Mouse (Mus musculus) stomach, embryonic 15.5 days (tissue): ENCODE results near the gene Arhgap19. TPM values are rescaled to one million over a fixed set of nuclear protein-coding genes. Genes with fewer than 3 reads are reported as not detected.

ENCODE experiments used
- ATAC-seq: fragments of 200-750 bp; cut with Nextera tagmentation; 2 replicates; pipeline ENCODE4 v1.8.0; 2017; ENCODE audit warnings: low read depth, moderate number of reproducible peaks, moderate TSS enrichment; ENCODE audit not compliant: insufficient read depth, low FRiP score
- H3K27ac ChIP-seq: fragments of 300-500 bp; sonication (generic); 2 replicates; pipeline ENCODE4 v1.5.1; 2015; ENCODE audit warnings: mild to moderate bottlenecking, inconsistent platforms
- H3K27me3 ChIP-seq: fragments of 300-500 bp; sonication (generic); replicated peaks from 2 replicates; pipeline ENCODE4 v1.6.1; 2015; ENCODE audit warnings: inconsistent platforms
- H3K36me3 ChIP-seq: fragments of 300-500 bp; sonication (generic); 2 replicates; pipeline ENCODE4 v1.6.1; 2015; ENCODE audit warnings: inconsistent platforms
- H3K4me1 ChIP-seq: fragments of 300-500 bp; sonication (generic); 2 replicates; pipeline ENCODE4 v1.6.1; 2015; ENCODE audit warnings: inconsistent platforms
- H3K4me2 ChIP-seq: fragments of 300-500 bp; sonication (generic); 2 replicates; pipeline ENCODE4 v1.6.1; 2015; ENCODE audit warnings: mild to moderate bottlenecking, inconsistent platforms
- H3K4me3 ChIP-seq: fragments of 300-500 bp; sonication (generic); replicated peaks from 2 replicates; pipeline ENCODE4 v1.5.1; 2015; ENCODE audit warnings: inconsistent platforms
- H3K9ac ChIP-seq: fragments of 300-500 bp; sonication (generic); 2 replicates; pipeline ENCODE4 v1.6.1; 2015; ENCODE audit warnings: inconsistent platforms
- H3K9me3 ChIP-seq: fragments of 300-500 bp; sonication (generic); 2 replicates; pipeline ENCODE4 v1.6.1; 2016; ENCODE audit warnings: inconsistent platforms
- WGBS: fragments of 180-500 bp; shearing (Covaris S2); methylation state at CpG from one replicate; pipeline ENCODE4 v1.1.7; 2015; 5-methylcytosine and 5-hydroxymethylcytosine counted together
- polyA plus RNA-seq: library from polyadenylated mRNA; unstranded; fragments of >200 nt; fragmentation: Nextera tagmentation; extraction: Ambion mirVana; gene quantifications from 2 replicates; pipeline ENCODE4 v1.2.1, GENCODE M21; 2015

The Arhgap19 gene
- polyA plus RNA-seq, 1 experiment from 2014 or later, result 19.1 TPM

DNA sequence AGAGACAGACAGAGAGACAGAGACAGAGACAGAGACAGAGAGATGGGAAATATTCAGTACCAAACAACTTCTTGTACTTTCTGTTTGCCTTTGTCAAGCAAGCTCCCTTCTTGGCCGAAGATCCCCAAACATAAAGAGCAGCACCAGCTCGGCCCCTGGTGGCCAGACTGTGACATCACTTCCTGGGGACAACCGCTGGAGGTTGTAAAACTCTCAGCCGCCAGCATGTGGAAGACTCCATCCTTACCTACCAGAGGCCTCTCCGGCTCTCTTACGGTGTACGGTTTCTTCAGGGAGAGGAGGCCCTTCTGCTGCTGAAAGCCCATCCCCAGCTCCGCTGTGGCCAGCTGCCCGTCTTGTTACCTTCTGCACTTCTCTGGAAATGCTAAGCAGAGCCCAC lies 40.3 kb downstream of the Arhgap19 start:
- Histone ChIP-seq H3K4me3 (no peak overlapping the region), H3K4me2 (no peak overlapping the region), H3K27ac (no peak overlapping the region), H3K4me1 (no peaks in the 10 kb centered on the region), H3K27me3 (no peaks in the 10 kb centered on the region), H3K36me3 (no peaks in the 10 kb centered on the region), H3K9ac (no peak overlapping the region), H3K9me3 (no peaks in the 10 kb centered on the region)
- no peak for ATAC-seq
- 36% methylated on average over 9 of the region's 9 CpGs for WGBS

DNA sequence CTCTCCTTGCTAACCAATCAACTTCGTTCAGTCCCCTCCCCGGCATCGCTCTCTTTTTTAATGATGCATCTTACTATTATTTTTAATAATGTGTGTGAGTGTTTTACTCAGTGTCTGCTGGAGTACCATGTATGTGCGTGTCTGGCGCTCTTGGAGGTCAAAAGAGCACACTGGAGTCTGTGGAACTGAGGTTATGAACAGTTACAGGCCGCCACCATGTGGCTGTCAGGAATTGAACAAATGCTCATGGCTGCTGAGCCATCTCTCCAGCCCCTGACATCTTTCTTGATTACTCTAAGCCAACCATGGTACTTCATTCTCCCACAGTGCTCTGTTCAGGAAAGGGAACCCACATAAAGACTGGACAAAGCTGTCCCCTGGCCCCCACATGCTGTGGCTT lies 42.1 kb downstream of the Arhgap19 start:
- WGBS, result 77% methylated on average over 6 of the region's 6 CpGs
- ATAC-seq, result no peak

DNA sequence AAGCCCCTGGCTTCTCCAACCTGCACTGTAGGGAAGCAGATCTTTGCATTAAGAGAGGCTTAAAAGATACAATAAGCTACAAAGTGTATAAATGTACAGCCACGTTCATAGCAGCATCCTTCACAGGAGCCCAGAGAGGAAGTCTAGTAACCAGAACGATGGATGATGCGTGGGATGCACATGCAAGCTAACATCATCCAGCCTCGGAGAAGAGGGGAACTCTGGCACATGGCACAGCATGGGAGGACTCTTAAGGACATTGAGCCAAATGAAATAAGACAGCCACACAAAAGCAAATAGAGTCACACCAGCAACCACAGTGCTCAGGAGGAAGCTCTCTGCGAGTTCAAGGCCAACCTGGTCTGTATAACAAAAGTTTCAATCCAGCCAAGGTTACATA lies 42.6 kb downstream of the Arhgap19 start:
- no peaks in the 10 kb centered on the region for H3K4me1 ChIP-seq
- ATAC-seq, result no peak
- no peak overlapping the region for H3K4me2 ChIP-seq
- H3K36me3 ChIP-seq, result no peaks in the 10 kb centered on the region
- 87% methylated on average over 5 of the region's 5 CpGs for WGBS
- H3K27ac ChIP-seq, result no peak overlapping the region
- H3K27me3 ChIP-seq, result no peaks in the 10 kb centered on the region
- no peaks in the 10 kb centered on the region for H3K9me3 ChIP-seq
- H3K4me3 ChIP-seq, result no peak overlapping the region
- no peak overlapping the region for H3K9ac ChIP-seq

More for the DNA sequence above, 42.1 kb downstream of the Arhgap19 start:
- H3K36me3 ChIP-seq, result no peaks in the 10 kb centered on the region
- H3K4me2 ChIP-seq, result no peak overlapping the region
- H3K9ac ChIP-seq, result no peak overlapping the region
- no peaks in the 10 kb centered on the region for H3K27me3 ChIP-seq
- no peak overlapping the region for H3K4me3 ChIP-seq
- no peaks in the 10 kb centered on the region for H3K4me1 ChIP-seq
- no peak overlapping the region for H3K27ac ChIP-seq
- no peaks in the 10 kb centered on the region for H3K9me3 ChIP-seq

DNA sequence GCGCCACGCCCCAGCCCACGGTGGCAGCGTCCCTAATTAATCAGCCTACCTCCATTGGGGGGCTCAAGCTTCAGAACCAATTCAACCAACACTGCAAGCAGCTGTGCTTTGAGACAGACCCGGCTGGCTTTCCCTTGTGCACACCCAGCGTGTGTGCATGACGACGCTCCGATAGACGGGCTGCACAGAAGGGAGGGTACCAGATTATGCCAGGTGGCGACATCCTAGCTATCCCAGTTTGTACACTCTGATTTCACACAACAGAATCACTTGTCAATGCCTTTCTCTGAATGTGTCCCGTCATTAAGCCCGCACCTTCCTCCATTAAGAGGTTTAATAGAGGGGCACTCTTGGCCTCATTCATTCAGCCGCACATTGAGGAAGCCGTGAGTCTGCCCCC lies 47.1 kb downstream of the Arhgap19 start:
- Histone ChIP-seq H3K27me3 (no peaks in the 10 kb centered on the region), H3K9me3 (no peaks in the 10 kb centered on the region), H3K4me3 (no peak overlapping the region), H3K4me1 (no peaks in the 10 kb centered on the region), H3K9ac (no peak overlapping the region), H3K27ac (no peak overlapping the region), H3K4me2 (no peak overlapping the region), H3K36me3 (no peaks in the 10 kb centered on the region)
- no peak for ATAC-seq
- 81% methylated on average over 15 of the region's 15 CpGs for WGBS

DNA sequence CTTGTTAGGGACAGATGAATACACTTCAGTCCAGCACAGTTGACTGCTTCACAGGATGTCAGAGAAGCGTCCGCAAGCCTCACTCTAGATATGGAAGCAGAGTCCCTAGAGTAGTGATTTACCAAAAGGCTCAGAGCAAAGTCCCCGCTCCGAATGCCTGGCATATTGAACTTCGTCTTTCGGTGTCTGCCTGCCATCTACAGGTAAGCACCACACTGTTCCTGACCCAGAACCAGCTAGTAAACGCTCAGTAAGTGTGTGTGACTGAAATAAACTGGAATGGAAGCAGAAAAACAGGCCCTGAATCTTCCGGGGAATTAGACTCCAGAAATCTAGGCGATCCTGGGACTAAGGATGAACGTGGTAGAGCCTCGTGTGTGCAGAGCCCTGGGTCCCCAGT lies 49.9 kb downstream of the Arhgap19 start:
- H3K9ac ChIP-seq, result no peak overlapping the region
- H3K4me3 ChIP-seq, result no peak overlapping the region
- no peak for ATAC-seq
- no peaks in the 10 kb centered on the region for H3K9me3 ChIP-seq
- H3K4me1 ChIP-seq, result no peaks in the 10 kb centered on the region
- H3K27ac ChIP-seq, result no peak overlapping the region
- H3K4me2 ChIP-seq, result no peak overlapping the region
- 76% methylated on average over 11 of the region's 11 CpGs for WGBS
- no peaks in the 10 kb centered on the region for H3K36me3 ChIP-seq
- no peaks in the 10 kb centered on the region for H3K27me3 ChIP-seq

DNA sequence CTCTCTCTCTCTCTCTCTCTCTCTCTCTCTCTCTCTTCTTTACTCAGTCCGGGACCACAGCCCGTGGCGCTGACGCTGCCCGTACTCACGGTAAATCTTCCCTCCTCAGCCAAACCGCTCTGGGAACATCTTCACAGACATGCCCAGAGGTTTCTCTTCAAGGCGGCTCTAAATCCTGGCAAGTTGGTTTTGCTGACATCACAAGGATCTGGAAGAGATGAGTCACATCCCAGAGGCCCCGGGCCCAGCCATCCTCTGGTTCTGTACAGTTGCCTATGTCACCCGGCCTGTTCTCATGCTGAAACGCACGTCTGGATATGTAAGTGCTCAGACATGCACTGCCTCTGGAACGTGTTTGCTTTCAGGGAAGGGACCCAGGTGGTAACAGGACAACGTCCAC lies 54.4 kb downstream of the Arhgap19 start:
- no peaks in the 10 kb centered on the region for H3K9me3 ChIP-seq
- WGBS, result 87% methylated on average over 14 of the region's 14 CpGs
- no peak overlapping the region for H3K4me3 ChIP-seq
- no peak overlapping the region for H3K27ac ChIP-seq
- H3K9ac ChIP-seq, result no peak overlapping the region
- ATAC-seq, result no peak
- H3K4me1 ChIP-seq, result peaks cover 12% of the 10 kb centered on the region
- no peak overlapping the region for H3K4me2 ChIP-seq
- H3K27me3 ChIP-seq, result peaks cover 21% of the 10 kb centered on the region
- no peaks in the 10 kb centered on the region for H3K36me3 ChIP-seq

DNA sequence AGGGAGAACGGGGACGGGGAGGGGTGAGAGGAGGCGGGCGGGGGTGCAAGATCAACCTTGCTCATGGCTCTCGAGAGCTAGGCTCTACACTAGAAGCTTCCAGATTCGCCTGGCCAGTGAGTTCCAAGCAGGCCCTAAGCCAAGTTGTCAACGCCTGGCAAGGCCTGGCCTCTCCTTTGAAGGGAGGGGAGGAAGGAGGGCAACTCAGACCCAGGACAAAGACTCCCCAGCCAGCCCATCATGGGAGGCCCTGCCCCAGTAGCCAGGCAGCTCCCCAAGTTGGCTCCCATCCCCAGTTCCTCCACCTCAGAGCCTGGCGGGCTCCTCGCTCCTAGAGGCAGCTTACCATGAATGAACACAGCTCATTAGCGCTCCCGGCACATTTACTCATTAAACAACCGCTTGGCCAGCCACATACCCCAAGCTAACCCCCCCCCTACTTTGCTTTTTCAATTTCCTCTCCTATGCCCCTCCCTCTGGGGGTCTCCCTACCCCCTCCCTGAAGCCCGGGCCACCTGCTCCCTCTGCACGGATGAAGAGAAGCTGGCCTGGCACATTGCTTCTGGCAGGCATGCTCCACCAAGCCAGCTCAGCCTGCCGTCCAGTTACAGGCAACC lies 55.8 kb downstream of the Arhgap19 start:
- no peak overlapping the region for H3K4me2 ChIP-seq
- H3K9ac ChIP-seq, result no peak overlapping the region
- no peak; the same call in 1 of the 2 replicates for ATAC-seq
- 47% methylated on average over 15 of the region's 15 CpGs for WGBS
- H3K4me1 ChIP-seq, result peaks cover 12% of the 10 kb centered on the region
- H3K27me3 ChIP-seq, result peaks cover 31% of the 10 kb centered on the region
- no peaks in the 10 kb centered on the region for H3K36me3 ChIP-seq
- H3K4me3 ChIP-seq, result no peak overlapping the region
- no peaks in the 10 kb centered on the region for H3K9me3 ChIP-seq
- H3K27ac ChIP-seq, result no peak overlapping the region

DNA sequence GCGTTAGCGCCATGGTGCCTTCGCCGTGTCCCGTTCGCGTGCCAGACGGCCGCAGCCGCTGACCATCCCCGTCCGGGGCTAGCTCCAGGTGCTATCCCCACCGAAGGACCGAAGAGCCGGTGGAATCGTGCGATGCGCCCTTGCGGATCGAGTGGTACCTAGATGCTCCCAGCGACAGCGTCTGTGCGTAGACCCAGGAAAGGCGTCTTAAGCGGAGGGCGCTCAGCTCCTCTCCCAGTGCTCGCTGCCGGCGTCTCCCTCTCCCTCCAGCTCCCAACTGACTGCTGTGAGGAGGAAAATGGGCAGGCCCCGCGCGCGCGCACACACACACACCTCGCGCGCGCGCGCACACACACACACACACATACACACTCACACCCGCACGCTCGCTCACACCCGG lies 58.5 kb downstream of the Arhgap19 start, which contains the start of gene Slit1:
Slit1 (minus strand) TSS at position 270 of the 400 bp plus-strand sequence.
- Histone ChIP-seq H3K9me3 (no peaks in the 10 kb centered on the region), H3K27me3 (peaks cover 44% of the 10 kb centered on the region), H3K4me2 (peak within 1 kb of the TSS; percentile 92), H3K4me1 (peaks cover 12% of the 10 kb centered on the region), H3K9ac (no peak within 1 kb of the TSS), H3K27ac (no peak within 1 kb of the TSS), H3K36me3 (no peaks in the 10 kb centered on the region), H3K4me3 (peak within 1 kb of the TSS; percentile 41)
- WGBS, result 1% methylated on average over 43 of the region's 44 CpGs
- ATAC-seq, result peak; percentile 33; the same call in 1 of the 2 replicates

DNA sequence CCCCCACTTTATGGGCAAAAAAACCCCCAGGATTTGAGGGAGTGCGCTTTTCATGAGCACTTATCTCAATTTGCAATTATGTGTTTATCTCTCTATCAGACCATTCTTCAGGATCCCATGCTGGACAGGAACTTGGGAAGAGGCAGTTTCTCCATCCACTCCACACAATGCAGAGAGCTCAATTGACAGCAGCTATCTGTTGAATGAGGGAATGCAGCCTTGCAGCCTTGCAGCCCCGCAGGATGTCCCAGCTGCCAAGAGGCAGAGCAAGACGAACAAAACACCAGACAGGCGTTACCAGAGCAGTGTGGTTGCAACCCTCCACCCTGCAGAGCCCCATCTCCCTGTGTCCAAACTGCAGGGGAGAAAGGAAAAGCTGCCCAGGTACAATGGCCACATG lies 63.0 kb downstream of the Arhgap19 start:
- ATAC-seq, result no peak
- H3K27ac ChIP-seq, result no peak overlapping the region
- H3K9me3 ChIP-seq, result no peaks in the 10 kb centered on the region
- 22% methylated on average over 4 of the region's 4 CpGs for WGBS
- peaks cover 9% of the 10 kb centered on the region for H3K4me1 ChIP-seq
- peaks cover 47% of the 10 kb centered on the region for H3K27me3 ChIP-seq
- H3K36me3 ChIP-seq, result no peaks in the 10 kb centered on the region
- H3K4me2 ChIP-seq, result no peak overlapping the region
- no peak overlapping the region for H3K4me3 ChIP-seq
- H3K9ac ChIP-seq, result no peak overlapping the region

DNA sequence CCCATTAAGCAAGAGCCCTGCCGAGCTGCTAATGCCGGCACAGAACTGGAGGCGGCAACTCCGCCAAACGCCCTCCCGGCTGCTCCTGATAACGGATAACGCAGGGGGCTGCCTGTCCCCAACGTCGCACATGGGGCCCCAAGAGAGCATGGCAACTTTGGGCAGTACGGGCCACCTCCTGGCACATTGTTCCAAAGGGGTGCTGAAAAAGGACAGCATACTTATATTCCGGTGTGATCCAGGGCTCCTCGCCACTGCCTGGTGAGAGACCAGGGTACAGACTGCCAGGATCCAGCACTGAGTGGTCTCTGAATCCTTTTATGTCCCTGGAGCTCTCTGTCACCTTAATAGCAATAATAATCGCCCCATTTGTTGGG lies 63.4 kb downstream of the Arhgap19 start:
- Histone ChIP-seq H3K27ac (no peak overlapping the region), H3K9ac (no peak overlapping the region), H3K27me3 (peaks cover 45% of the 10 kb centered on the region), H3K36me3 (no peaks in the 10 kb centered on the region), H3K4me3 (no peak overlapping the region), H3K4me2 (peak overlapping the region; percentile 8; the same call in 1 of the 2 replicates), H3K4me1 (peaks cover 6% of the 10 kb centered on the region), H3K9me3 (no peaks in the 10 kb centered on the region)
- WGBS, result 11% methylated on average over 14 of the region's 14 CpGs
- no peak for ATAC-seq

DNA sequence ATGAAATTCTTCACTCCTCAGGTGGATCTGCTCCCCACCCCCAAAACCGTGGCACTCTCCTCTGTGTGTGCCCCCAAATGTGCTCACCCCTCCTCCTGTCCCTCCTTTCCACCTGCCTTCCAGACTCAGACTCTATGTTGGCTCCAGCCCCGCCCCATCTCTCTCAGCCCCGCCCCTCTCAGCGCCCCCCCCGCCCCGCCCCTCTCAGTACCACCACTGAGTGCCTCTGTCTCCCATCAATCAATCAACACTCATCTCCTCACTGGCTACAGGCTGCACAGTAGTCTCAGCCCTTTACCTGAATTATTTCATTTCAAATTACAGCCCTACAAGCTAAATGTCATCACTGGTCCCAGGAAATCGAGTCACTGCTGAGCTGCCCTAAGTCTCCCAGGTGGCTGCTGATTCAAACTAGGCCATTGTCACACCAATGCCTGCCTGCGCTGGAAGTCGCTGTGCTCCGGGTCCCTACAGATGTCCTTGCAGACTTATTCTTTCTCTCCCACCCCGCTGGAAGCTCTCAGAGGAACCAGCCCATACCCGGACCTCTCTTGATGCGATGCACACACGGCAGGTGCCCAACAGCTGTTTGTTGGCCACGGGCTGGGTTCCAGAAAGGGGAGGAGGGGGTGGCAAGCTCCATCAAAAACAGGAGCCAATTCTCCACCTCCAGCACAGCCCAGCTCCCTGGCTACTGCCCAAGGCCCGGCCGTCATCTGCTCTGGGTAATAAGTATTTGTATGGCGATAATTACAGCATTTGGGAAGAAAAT lies 64.0 kb downstream of the Arhgap19 start:
- Histone ChIP-seq H3K9me3 (no peaks in the 10 kb centered on the region), H3K4me2 (peak overlapping the region; percentile 8; the same call in 1 of the 2 replicates), H3K4me1 (peaks cover under 1% of the 10 kb centered on the region; the same call in 1 of the 2 replicates), H3K27me3 (peaks cover 39% of the 10 kb centered on the region), H3K36me3 (no peaks in the 10 kb centered on the region), H3K9ac (no peak overlapping the region), H3K4me3 (no peak overlapping the region), H3K27ac (no peak overlapping the region)
- peak; percentile 45; the same call in 1 of the 2 replicates for ATAC-seq
- 6% methylated on average over 17 of the region's 18 CpGs for WGBS

DNA sequence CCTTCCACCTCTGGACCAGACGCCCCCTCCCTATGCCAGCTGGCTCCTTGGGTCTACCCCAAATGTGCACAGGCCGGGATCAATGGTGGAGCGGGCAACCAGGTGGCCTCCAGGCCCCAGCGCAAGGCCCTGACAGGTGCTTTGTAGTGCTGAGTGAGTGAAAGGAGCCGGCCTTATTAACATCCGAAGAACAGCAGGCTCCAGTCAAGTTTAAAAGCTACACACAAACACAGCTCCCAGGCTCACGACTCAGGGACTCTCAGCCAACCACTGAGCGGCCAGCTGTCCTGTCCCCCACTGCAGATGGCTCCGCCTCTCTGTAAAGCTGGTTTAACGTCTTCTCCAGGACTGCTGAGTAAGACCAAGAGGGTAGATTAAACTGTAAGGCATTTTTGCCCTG lies 67.2 kb downstream of the Arhgap19 start:
- Histone ChIP-seq H3K4me2 (no peak overlapping the region), H3K9ac (no peak overlapping the region), H3K4me3 (no peak overlapping the region), H3K27me3 (peaks cover 22% of the 10 kb centered on the region), H3K36me3 (no peaks in the 10 kb centered on the region), H3K9me3 (no peaks in the 10 kb centered on the region), H3K4me1 (no peaks in the 10 kb centered on the region; the same call in 1 of the 2 replicates), H3K27ac (no peak overlapping the region)
- 12% methylated on average over 10 of the region's 10 CpGs for WGBS
- ATAC-seq, result peak; percentile 63; the same call in 1 of the 2 replicates
